Mouse (Mus musculus): Measurements from ENCODE around the gene Baiap2.

DNA sequence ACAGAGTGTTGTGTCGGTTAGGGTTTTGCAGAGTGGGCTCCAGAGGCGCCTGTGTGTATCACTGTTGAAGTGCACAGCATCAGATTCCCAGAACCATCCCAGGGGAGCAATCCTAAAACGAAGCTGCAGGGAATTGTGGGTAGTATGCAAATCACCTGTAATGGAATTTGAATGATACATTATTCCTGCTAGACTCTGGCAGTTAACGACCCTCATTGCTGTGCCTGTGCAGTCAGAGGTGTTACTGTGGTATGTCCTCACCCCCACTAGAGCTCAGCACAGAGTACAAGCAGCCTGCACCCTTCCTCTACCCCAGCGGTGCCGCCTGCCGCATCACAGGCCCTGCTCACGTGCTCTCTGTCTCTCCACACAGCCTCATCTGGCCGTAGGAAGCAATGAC is 45.5 kb upstream of the Baiap2 start:
- TF ChIP-seq POLR2A (IDR thresholded peaks at IDR 0.05; ENCODE audit: insufficient read depth, low read depth, low read length) (no peak), CTCF (IDR thresholded peaks at IDR 0.05) (no peak), EP300 (IDR thresholded peaks at IDR 0.05; ENCODE audit: insufficient read depth, low read depth, low read length) (no peak)

Measured in heart, adult 2 months (tissue).